Mouse (Mus musculus): Measurements from ENCODE around the gene Itm2b. TPM values are rescaled to one million over a fixed set of nuclear protein-coding genes. Genes with fewer than 3 reads are reported as not detected.
A peak's percentile ranks its signal among the peaks of the same experiment; 100 is the strongest.

The Itm2b gene
- 1,000 to 10,000 TPM; 1,015 to 1,046 TPM for total RNA-seq (2021)
- long read RNA-seq, transcript Itm2b-201 (6 exons, 1,796 nt): major isoform, 928 of 963 reads
- long read RNA-seq, transcript Itm2b-202 (5 exons, 935 nt): minor isoform, 9 of 963 reads
- long read RNA-seq, partial matches to known transcripts: 6 of 963 reads
- long read RNA-seq, other reads (novel, unspliced or antisense): 20 of 963 reads

DNA sequence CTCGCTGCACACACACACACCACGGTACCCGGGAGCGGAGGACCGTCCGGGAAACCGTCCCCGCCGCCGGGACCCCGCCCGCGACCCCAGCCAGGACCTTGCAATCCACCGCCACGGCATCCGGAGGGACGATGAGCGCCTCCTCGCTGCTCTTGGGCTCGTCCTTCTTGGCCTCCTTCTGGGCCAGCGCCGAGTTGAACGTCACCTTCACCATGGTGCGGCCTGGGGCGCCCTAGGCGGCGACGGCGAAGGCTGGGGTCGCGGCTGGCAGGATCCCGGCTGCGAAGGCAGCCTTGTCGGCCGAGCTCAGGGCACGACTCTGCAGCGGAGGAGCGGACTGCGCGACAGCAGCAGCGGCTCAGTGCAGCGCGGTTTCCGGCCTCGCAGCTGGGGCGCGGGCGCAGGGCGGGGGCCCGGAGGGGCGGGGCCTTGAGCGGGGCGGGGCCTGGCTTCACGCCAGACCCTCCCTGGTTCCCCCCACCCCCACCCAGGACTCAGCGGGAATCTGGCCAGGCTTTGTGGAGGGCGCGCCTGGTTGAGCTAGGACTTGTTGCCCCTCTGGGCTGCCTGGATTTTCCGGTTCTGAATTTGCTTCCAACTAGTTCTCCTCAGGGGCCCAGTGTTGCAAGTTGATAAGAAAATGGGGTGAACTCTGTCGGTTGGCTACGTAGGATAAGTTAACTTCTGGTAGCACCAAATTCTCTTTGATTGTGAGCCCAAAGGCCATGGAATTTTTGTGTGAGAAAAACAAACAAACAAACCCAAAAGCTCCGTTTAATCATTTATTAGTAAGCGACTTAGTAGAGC is at the start of gene Itm2b:
Gene Itm2b, minus strand, starts transcription at position 377 of the 807 bp plus-strand sequence.
- DNase-seq (ENCODE audit: low spot score in 2 of 2): peak; percentile 71 to 87

DNA sequence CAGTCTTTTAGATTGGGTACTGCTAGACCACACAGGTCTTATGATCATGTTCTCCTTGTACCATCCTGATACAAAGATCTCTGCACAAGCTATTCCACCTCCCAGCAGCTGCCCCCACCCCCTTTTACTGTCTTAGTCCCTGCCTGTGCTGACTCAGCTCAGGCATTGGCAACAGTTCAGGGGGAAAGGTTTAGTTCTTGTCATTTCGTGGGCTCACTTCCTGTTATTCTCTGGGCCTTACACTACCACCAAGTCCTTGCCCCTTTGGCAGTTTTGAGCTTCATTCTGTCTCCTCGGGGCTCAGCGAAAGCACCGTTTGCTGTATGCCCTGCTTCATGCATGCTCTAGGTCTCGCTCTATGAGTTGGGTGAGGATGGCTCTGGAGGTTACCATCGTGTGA is 48.4 kb upstream of the Itm2b start:
- no peak for DNase-seq (ENCODE audit: low spot score in 2 of 2)

DNA sequence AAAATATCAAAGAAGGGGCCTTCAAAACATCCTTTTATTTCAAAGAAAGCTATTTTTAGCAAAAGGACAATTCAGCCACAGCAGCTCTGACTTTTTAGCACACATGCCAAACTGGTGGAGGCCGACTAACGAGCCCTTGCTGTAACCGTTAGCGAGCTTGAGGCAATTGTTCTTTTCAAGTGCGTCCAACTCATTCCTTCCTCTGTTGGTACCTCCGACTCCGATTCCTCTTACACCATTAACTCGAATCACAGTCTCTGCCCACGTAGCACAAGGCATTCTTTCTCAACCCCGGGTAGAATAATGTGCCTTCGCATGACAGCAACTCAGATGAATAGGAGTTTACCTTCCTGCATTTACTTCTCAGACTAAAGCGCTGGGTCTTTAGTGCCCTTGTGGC is 45.5 kb upstream of the Itm2b start:
- no peak for DNase-seq (ENCODE audit: low spot score in 2 of 2)

DNA sequence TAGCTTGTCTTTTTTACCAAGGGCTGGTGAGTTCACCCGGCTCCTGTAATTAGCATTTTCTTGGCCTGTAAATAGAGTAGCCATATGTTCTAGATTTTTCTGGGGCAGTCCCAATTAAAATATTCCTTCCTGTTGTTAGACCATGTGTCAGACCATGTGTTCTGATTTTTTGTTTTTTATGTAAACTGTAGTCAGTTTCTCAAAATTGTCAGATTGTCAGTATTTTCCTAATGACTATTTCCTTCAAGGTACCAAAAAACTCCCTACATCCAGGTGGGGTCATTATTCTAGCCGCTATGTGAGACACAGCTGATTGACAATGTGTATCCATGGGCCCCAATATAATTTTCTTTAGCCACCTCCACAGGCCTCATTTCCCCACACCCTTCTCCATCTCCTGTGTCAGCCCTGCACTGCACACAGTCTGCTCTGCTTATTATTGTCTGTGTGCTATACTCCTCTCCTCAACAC is 40.5 kb upstream of the Itm2b start:
- DNase-seq (ENCODE audit: low spot score in 2 of 2): peak in 1 of 2 experiments; percentile 60

DNA sequence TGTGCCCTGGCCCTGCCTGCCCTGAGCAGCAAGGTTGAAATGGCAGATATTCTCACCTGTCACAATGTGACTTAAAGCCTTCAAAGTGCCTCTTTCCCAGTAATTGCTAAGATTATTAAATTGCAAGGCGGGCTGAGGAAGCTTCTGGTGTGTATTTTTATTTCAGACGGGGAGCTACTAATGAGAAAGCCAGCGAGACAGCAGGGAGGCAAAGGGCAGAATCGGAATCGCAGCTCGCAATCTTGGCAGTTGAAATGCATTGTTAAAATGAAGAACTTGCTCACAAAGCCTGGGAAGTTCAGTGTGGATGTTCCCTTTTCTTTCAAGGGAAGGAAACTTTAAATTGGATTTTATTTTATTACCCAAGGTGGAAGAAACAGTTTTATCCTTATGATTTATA is 39.9 kb upstream of the Itm2b start:
- DNase-seq (ENCODE audit: low spot score in 2 of 2): no peak

DNA sequence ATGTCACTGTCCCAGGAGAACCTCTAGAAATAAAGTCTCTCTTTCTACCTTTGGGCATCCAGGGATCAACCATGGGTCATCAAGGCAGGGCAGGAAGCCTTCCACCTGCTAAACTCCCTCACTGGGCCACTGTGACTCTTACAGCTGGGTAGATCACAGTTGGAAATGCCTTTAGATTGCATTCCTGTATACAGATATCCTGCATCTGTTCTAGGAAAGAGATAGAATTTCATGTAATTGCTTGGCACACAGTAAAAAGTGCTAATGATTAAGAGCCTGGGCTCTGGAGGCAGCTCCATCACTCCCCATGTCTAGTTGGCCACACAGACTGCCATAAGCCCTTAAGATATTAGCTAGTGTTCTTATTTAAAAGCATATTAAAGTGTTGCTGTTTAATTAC is 38.5 kb upstream of the Itm2b start:
- DNase-seq (ENCODE audit: low spot score in 2 of 2): no peak

DNA sequence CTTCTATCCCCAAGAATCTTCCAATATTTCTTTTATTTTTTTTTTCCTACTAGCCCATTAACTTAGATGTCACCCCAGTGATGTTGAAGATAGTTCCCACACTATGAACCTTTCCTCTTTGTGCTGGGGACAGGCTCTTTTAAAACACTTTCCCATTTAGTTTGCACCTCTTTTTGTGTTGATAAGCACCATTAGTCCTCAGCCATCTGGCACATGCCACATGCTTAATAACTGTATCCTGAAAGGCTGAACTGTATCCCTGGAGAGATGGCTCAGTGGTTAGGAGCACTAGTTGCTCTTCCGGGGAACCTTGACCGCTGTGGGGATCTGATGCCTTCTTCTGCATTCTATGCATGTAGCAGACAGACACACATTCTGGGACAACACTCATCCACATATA is 37.5 kb upstream of the Itm2b start:
- DNase-seq (ENCODE audit: low spot score in 2 of 2): no peak

DNA sequence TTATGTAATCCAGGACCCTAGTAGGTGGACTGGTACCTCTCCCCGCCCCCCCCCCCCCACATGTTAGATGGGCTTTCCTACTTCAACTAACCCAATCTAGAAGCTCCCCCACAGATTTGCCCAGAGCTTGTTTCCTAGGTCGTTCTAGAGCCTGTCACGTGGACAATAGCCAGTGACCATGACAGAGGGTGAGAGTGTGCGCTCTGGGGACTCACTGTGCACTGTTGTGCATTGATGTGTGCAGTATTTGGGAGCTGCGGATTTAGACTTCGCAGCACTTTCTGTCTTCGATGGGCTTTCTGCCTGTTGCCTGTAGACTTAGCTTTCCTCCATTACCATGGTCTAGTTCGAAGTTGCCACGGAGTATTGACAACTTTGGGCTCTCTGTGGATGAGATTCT is 36.5 kb upstream of the Itm2b start:
- DNase-seq (ENCODE audit: low spot score in 2 of 2): no peak

DNA sequence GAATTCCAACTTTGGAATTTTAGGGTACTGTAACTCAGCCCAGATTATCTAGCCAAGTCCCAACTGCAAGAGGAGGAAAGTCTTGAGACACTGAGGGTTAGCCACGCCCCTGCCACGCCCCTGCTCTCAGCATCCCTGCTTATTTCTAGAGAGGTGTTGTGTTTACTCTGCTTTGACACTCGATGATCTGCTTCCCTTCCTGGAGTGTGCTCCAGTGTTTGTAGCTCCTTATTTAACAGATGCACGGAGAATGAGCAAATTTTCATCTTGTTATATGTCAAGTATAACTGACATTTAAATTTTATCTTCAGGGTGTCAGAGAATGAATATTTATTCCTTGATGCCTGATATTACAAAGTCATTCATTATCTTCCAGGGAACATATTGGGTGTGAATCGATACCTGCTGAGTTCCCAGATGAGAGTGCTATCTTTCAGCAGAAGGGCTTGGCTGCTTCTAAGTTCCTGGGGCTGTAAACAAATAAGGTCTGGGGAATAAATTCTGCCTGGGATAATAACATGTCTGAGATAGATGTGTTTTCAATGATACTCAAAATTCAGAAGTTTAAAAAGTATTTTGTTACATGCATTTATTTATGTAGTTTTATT is 35.2 kb upstream of the Itm2b start:
- no peak for DNase-seq (ENCODE audit: low spot score in 2 of 2)

DNA sequence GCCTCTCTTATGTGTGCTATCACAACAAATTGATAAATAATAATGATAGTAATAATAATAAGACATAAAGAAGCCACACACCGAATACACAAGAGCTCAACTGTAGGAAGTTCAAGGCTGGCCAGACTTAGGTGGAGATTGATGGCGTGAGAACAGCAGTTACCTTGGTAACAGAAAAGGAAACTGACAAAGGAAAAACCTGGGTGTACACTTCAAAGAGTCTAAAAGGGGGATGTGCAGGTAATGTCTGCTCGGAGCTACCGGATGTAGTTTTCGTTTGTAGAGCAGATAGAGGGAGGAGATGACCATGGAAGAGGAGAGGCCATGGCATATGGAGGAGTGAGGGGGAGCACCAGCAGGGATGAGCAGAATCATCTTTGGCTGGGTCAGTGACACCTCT is 31.4 kb upstream of the Itm2b start:
- no peak for DNase-seq (ENCODE audit: low spot score in 2 of 2)

DNA sequence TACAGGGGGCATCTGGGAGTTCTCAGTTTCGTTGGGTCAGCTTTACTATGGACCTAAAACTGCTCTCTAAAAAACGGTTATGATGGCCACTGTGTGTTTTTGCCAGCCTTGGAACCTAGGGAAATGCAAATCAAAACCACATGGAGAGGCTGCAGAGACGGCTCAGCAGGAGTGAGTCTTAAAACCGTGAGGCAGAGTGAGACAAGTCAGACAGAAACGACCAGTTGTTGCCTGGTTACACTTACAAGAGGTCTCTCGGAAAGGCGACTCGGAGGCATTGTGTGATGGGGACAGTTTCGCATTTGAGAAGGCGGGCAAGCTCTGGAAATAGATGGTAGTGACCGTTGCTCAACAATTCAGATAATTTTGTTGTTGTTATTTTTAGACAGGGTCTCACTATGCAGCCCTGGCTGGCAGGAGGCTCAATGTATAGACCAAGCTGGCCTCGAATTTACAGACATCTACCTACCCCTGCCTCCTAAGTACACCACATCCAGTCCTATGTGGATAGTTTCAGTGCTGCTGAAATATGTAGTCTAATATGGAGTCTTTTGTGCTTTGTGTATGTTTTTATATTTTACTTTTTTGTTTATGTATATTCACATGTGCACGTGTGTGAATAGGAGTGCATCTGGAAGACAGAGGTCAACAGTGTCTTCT is 30.4 kb upstream of the Itm2b start:
- no peak for DNase-seq (ENCODE audit: low spot score in 2 of 2)

DNA sequence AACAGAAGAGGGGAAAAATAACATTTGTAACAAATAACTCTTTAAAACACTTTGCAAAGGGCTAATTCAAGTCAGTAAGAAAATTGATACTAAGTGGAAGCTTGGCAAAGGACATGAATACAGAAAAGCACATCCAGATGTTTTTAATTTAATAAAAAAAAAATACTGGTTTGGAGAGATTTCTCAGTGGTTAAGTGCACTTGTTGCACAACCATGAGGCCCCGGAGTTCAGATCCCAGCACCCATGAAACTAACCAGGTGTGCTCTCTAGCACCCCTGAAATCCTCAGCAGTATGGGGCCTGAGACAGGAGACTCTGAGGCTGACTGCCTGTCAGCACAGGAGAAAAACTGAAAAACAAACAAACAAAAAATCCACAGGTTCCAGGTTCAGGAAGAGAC is 26.6 kb upstream of the Itm2b start:
- DNase-seq (ENCODE audit: low spot score in 2 of 2): no peak

DNA sequence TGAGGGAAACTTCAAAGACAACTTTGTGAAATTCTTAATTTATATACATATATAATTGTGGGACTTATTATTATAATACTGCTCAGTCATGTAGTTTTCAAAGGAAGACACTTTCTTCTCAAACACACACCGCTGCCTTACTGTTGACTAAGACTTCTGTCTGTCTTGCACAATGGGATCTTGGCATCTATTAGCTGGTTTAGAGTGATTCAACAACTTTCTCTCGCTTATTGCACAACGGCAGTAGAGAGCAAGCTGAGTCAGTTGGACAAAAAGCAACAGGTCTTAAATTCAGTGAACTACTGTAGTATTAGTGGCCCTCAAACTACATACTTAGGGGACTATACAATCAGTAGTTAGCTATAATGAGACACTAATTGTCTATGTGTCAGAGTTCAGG is 25.0 kb upstream of the Itm2b start:
- no peak for DNase-seq (ENCODE audit: low spot score in 2 of 2)

DNA sequence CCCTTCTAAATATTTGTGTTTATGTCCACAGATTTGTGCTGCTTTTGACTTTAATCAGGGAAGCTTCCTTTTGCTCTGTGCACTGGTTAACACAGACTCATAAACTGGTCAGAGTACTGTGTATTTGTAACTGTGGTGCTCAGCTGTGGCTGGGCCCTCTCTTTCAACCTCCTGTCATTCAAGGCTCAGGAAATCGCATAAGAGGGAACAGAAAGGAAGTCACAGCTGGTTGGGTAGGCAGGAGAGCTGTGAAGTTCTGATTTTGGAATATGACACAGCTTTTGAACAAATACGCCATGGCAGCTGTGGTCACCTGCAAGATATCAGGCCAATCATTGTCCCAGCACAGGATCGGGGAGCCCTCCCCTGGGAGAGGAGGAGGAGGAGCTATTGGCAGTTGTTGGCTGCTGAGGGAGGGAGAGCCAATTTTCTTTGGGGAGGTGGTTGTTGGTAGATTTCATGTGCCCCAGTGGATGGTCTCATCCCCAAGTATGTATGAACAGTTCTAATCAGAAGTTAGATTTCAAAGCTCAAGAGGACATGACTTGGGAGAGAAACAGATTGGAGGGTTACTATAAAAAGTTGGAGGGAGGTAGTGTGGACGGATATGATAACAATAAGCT is 23.2 kb upstream of the Itm2b start:
- no peak for DNase-seq (ENCODE audit: low spot score in 2 of 2)

DNA sequence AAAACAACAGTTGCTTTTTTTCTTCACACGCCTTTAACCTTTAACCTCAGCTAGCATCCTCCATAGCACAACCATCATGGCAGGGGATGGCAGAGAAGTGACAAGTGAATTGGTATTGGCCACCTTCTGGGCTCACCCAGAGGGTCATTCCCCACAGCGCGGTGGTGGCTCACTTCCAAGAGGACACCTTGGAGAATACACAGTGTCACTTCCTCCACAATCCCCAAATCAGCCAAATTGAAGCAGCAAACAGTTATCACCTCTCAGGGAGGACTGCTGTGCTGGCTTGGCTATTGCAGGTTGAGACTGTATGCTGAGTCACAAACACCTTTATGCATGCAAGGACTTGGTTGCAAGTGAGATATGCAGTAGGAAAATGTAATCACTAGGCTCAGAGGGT is 18.9 kb upstream of the Itm2b start:
- no peak for DNase-seq (ENCODE audit: low spot score in 2 of 2)

DNA sequence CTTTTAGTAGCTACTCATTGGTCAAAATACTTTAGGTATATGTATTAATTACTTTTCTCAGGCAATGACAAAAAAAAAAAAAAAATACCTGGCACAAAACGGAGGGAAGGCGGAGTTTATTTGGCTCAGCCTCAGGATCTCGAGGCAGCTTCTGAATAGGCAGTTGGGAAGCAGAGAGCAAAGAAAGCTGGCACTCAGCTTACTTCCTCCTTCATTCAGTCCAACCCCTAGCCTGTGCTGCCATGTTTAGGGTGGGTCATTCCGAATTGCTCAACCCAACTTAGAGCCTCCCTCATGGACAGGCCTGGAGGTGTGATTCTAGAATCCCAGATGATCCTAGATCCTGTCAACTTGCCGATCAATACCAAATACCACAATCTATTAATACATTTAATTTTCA is 18.3 kb upstream of the Itm2b start:
- no peak for DNase-seq (ENCODE audit: low spot score in 2 of 2)

DNA sequence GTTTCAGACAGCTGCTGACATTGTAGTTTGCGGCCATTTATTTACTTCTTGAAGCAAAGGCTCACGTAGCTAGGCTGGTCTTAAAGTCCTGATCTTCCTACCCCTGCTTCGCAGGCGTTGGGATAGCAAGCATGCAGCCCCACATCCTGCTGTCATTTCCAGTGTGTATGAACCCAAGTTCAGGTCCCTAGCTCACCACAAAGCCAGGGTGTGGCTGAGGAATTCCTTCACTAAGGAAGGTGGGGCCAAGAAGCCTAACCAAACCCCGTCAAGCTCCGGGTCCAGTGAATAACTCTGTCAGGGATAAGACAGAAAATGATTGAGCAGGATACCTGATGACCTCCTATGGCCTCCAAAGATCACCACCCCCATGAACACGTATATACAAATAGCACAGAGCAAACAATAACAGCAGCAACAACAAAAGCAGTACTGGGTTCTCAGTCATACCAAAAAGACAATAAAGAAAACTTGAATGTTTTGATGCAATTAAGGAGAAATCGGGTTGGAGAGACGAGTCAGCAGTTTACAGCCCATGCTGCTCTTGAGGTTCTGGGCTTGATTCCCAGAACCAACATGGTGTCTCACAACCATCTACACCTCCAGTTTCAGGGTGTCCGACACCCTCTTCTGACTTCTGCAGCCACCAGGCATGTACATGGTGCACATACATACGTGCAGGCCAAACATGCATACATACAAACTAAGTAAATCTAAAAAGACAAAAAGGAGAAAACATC is 17.4 kb upstream of the Itm2b start:
- DNase-seq (ENCODE audit: low spot score in 2 of 2): no peak

DNA sequence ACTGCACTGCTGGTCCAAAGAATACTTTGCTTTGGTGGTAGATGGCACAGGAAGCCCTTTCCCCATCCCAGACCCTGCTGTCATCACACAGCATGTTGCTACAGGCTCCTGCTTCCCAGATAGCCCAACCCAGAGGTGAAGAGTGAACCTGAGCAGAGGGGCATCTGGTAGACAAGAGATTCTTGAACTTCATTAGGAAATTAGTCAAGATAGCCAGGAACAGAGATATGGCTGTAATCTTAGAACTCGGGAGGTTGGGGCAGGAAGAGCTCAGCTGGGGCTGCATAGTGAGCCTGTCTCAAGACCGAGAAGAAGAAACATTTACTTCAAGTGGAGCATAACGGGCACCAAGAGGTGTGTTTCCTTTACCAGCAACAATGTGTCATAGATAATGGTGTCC is 16.3 kb upstream of the Itm2b start:
- no peak for DNase-seq (ENCODE audit: low spot score in 2 of 2)

DNA sequence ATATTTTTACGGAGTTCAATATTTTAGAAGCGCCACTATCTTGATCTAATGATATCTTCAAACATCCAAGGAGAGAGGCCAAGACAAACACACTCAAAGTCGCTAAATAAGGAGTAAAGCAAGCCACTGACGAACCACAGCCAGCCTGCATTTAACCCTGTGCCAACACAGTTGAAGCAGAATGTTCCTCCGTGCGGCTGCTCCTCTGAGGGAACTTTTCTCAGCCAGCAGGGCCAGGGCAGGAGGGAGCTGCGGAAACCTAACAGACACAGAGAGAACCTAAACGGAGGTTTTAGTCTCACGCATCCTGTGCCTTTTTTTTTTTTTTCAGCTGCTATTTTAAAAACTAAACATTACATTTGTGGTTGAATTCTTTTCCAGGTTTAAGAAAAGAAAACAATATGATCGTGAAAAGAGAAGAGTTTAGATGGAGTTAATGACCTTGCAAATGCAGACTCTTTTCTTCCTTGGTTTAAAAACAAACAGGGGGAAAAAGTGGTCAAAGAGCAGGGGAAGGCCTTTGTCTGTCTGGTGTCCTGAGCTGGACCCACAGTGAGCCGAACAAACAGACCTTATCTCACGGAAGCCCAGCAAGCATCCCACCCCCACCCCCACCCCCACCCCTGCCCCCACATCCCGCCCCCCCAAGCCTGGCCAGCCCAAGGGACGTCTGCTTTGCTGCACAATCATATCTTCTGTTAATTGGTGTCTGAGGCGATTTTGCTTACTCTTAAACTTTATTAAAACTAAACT is 15.0 kb upstream of the Itm2b start:
- DNase-seq (ENCODE audit: low spot score in 2 of 2): no peak

DNA sequence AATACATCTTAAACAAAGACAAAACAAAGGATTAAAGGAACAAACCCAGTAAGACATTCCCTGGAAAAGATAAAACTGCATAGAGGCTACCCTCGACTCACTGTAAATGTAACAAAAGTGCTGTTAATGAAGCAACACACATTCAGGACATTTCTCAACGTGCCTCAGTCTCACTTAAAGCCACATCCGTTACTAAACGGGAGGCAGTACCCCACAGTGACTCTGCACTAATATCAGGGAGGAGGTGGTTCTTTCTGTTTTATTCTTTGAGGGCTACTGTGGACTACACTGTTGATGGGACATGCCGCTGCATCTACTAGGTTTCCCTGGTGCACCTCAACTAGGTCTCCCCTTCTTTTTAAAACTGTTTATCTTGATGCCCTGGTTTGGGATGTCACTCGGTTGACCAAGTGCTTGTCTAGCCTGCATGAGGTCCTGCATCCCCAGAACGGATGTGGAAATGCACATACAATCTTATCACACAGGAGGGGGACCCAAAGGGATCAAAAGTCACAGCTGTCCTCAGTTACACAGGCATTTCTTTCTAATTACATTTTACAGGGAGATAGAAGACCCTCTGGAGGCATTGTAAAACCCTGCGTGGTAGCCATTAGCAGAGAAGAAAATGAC is 13.4 kb upstream of the Itm2b start:
- no peak for DNase-seq (ENCODE audit: low spot score in 2 of 2)
